Mouse (Mus musculus) liver, postnatal 0 days (tissue): ENCODE data around the gene Sorl1. TPM values are rescaled to one million over a fixed set of nuclear protein-coding genes. Genes with fewer than 3 reads are reported as not detected.

Experiments
- ATAC-seq: fragments of 200-750 bp; cut with Nextera tagmentation; 2 replicates; pipeline ENCODE4 v1.8.0; 2017; ENCODE audit warnings: mild to moderate bottlenecking, moderate library complexity
- DNase-seq: peaks from one replicate; pipeline ENCODE4 v3.0.0-alpha.2; 2016
- H3K27ac ChIP-seq: fragments of 300-500 bp; sonication (generic); 2 replicates; pipeline ENCODE4 v1.5.1; 2014; ENCODE audit warnings: antibody characterized with exemption, moderate library complexity, mild to moderate bottlenecking, low read depth
- H3K27me3 ChIP-seq: fragments of 300-500 bp; sonication (generic); 2 replicates; pipeline ENCODE4 v1.6.1; 2014; ENCODE audit warnings: low read length, control low read depth, mixed read lengths; ENCODE audit not compliant: insufficient read depth
- H3K36me3 ChIP-seq: fragments of 300-500 bp; sonication (generic); replicated peaks from 2 replicates; pipeline ENCODE4 v1.6.1; 2014; ENCODE audit warnings: mild to moderate bottlenecking, control low read depth, low read length, moderate library complexity, mixed read lengths; ENCODE audit not compliant: insufficient read depth
- H3K4me1 ChIP-seq: fragments of 300-500 bp; sonication (generic); 2 replicates; pipeline ENCODE4 v1.6.1; 2014; ENCODE audit warnings: antibody characterized with exemption, mild to moderate bottlenecking, control low read depth; ENCODE audit not compliant: insufficient read depth
- H3K4me2 ChIP-seq: fragments of 300-500 bp; sonication (generic); 2 replicates; pipeline ENCODE4 v1.6.1; 2014; ENCODE audit warnings: low read depth, mild to moderate bottlenecking, low read length, moderate library complexity, mixed read lengths
- H3K4me3 ChIP-seq: fragments of 300-500 bp; sonication (generic); 2 replicates; pipeline ENCODE4 v1.5.1; 2014; ENCODE audit warnings: low read depth, low read length
- H3K9ac ChIP-seq: fragments of 300-500 bp; sonication (generic); replicated peaks from 2 replicates; pipeline ENCODE4 v1.6.1; 2014; ENCODE audit warnings: mild to moderate bottlenecking, moderate library complexity
- H3K9me3 ChIP-seq: fragments of 300-500 bp; sonication (generic); 2 replicates; pipeline ENCODE4 v1.6.1; 2016; ENCODE audit warnings: mild to moderate bottlenecking, control low read depth, low read length, mixed read lengths
- CTCF ChIP-seq: sonication (generic); IDR thresholded peaks from 2 replicates; pipeline ENCODE4 v1.5.1; 2016; ENCODE audit warnings: antibody characterized with exemption, low read depth
- EP300 ChIP-seq: IDR thresholded peaks from 2 replicates; pipeline ENCODE4 v1.6.1; 2016; ENCODE audit warnings: antibody characterized with exemption, low read depth, mild to moderate bottlenecking
- WGBS: fragments of 180-500 bp; shearing (Covaris S2); extraction: QIAGEN DNeasy Blood & Tissue Kit; methylation state at CpG from one replicate; pipeline ENCODE4 v1.1.7; 2014; ENCODE audit not compliant: insufficient replicate concordance; 5-methylcytosine and 5-hydroxymethylcytosine counted together
- polyA plus RNA-seq: library from polyadenylated mRNA; unstranded; fragments of >200 nt; fragmentation: Nextera tagmentation; extraction: Ambion mirVana; gene quantifications from 2 replicates; pipeline ENCODE4 v1.2.1, GENCODE M21; 2015

Sorl1 gene
- polyA plus RNA-seq: 1.5 and 3.0 TPM in 2 replicates

DNA sequence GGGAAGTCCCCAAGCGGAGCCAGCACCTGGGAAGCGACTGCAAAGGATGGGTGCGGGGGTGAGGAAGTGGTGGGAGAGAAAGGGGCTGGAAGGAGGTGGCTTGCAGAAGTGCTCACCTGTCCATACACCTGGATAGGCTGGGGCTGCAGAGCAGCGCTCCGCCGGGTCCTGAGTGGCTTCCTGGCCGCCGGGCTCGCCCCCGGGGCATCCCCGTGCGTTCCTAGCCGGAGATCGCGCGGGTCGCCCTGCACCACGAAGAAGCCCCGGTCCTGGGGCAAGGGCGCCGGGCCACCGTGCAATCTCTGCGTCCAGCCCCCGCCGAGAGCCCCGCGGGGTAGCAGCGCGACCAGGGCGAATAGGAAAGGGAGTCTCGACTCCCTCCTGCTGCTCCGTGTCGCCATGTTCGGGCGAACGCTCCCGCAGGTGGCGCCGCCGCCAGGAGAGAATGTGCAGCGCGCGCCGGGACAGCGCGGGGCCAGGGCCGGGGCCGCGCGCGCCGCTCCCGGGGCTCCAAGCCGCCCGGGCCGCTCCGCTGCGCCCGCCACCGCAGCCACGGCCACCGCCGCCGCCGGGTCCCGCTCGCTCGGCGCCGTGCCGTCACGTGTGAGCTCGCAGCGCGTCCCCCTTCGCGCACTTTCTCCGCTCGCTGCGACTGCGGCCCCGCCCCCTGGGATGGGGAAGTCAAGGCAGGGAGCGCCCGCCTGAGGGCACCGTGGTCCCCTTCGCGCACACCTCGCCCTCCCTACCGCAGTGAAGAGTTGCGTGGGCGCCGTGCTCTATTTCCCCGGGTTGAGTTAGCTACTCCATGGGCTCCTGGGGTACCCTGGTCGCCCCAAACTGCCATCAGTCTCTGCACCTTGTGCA is at the start of gene Sorl1:
Sorl1 (minus strand) TSS at position 585 of the 864 bp plus-strand sequence.
- DNase-seq: peak; percentile 66
- WGBS: 1% methylated on average over 62 of the region's 94 CpGs
- peak within 1 kb of the TSS; percentile 91 for H3K4me2 ChIP-seq
- H3K9ac ChIP-seq: peak within 1 kb of the TSS; percentile 74
- peak within 1 kb of the TSS; percentile 65 for H3K4me3 ChIP-seq
- no peak for TF ChIP-seq EP300
- TF ChIP-seq CTCF: peak; percentile 39
- peak; percentile 59 for ATAC-seq
- peak within 1 kb of the TSS; percentile 64 for H3K27ac ChIP-seq
- no peaks in the 10 kb centered on the region for H3K36me3 ChIP-seq
- no peaks in the 10 kb centered on the region for H3K9me3 ChIP-seq
- H3K4me1 ChIP-seq: peaks cover 15% of the 10 kb centered on the region
- H3K27me3 ChIP-seq: peaks cover 13% of the 10 kb centered on the region; the same call in 1 of the 2 replicates

DNA sequence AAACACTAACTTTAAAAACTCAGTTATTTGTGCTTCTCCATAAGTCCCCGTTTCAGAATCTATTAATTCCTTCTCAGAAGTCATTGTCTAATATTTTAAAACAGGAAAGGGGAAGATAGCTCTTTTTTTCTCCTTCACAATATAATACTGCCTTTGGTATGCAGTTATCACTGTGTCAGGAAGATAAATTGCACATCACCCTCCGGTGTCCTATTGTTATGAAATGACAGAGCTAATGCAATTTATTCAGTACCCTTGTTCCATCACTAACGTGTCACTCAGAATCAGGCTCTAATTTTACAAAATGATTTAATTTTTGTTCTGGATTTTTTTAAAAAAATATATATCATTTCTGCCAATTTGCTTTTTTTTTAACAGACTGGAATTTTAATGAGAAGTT is 49.7 kb upstream of the Sorl1 start:
- no peaks in the 10 kb centered on the region for H3K36me3 ChIP-seq
- H3K27me3 ChIP-seq: no peaks in the 10 kb centered on the region
- TF ChIP-seq EP300 (no peak), CTCF (no peak)
- DNase-seq (no peak), ATAC-seq (no peak)
- no peak overlapping the region for H3K27ac ChIP-seq
- no peak overlapping the region for H3K4me3 ChIP-seq
- H3K9me3 ChIP-seq: no peaks in the 10 kb centered on the region
- 66% methylated on average over 3 of the region's 3 CpGs for WGBS
- no peak overlapping the region for H3K9ac ChIP-seq
- H3K4me2 ChIP-seq: no peak overlapping the region
- H3K4me1 ChIP-seq: no peaks in the 10 kb centered on the region

DNA sequence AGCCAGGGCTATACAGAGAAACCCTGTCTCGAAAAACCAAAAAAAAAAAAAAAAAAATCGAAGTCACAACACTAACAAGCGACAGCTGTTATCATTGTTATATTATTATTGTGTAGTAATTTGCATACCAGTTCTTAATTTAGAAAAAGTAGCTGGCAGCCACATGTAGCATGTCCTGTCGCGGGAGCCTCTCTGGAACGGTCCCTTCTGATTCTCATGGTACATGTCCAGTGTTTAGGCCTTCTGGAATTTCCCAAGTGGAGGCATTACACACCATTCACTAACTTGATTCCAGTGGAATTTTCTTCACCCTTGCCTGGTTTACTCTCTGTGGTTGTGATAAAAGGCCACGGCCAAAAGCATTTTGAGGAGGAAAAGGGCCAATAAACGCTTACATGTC is 45.4 kb upstream of the Sorl1 start:
- Histone ChIP-seq H3K27ac (no peak overlapping the region), H3K9ac (no peak overlapping the region), H3K4me3 (no peak overlapping the region), H3K36me3 (no peaks in the 10 kb centered on the region), H3K9me3 (no peaks in the 10 kb centered on the region), H3K27me3 (no peaks in the 10 kb centered on the region), H3K4me2 (no peak overlapping the region), H3K4me1 (no peaks in the 10 kb centered on the region)
- TF ChIP-seq CTCF (no peak), EP300 (no peak)
- ATAC-seq (no peak), DNase-seq (no peak)
- 71% methylated on average over 8 of the region's 8 CpGs for WGBS

DNA sequence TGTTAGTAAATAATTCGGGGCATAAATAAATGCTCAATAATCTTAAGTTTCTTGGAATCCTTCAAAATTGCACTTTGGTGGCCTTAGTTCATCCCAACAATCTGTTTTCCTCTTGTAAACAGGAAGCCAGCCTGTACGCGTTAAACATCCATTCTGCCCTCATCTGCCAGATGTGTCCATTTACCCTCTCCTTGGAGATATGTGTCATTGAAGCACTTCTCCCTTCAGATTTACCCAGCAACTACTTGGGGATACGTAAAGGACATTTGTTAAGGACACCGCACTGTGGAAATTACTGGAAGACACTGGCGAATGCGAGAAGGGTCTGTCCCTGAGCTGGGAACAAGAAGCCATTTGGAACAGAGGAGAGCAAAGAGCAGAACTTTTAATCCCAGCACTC is 44.9 kb upstream of the Sorl1 start:
- Histone ChIP-seq H3K36me3 (no peaks in the 10 kb centered on the region), H3K9ac (no peak overlapping the region), H3K4me2 (no peak overlapping the region), H3K27me3 (no peaks in the 10 kb centered on the region), H3K9me3 (no peaks in the 10 kb centered on the region), H3K4me3 (no peak overlapping the region), H3K4me1 (no peaks in the 10 kb centered on the region), H3K27ac (no peak overlapping the region)
- TF ChIP-seq EP300 (no peak), CTCF (no peak)
- WGBS: 83% methylated on average over 7 of the region's 7 CpGs
- DNase-seq (no peak), ATAC-seq (no peak)

DNA sequence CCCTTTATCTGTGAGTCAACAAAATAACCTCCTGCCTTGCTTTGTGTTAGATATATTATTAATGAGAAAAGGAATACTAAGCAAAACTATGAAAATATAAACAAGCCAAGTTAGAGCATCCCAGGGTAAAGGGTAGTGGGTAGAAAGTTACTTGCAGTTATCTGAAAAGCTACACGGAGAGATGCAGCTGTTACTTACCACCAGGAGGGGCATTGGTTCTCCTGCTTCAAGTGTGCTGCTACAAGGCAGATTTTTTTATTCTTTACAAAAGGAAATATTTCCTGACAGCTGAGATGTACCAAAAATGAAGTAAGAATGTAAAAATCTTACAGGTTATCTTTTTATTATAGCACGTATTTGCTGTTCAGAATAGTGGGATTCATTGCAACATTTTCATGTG is 40.8 kb upstream of the Sorl1 start:
- Histone ChIP-seq H3K4me3 (no peak overlapping the region), H3K36me3 (no peaks in the 10 kb centered on the region), H3K27me3 (no peaks in the 10 kb centered on the region), H3K9me3 (no peaks in the 10 kb centered on the region), H3K9ac (no peak overlapping the region), H3K4me1 (no peaks in the 10 kb centered on the region), H3K4me2 (no peak overlapping the region), H3K27ac (no peak overlapping the region)
- no peak for DNase-seq
- TF ChIP-seq EP300 (no peak), CTCF (no peak)
- 69% methylated on average over 2 of the region's 2 CpGs for WGBS
- no peak for ATAC-seq

DNA sequence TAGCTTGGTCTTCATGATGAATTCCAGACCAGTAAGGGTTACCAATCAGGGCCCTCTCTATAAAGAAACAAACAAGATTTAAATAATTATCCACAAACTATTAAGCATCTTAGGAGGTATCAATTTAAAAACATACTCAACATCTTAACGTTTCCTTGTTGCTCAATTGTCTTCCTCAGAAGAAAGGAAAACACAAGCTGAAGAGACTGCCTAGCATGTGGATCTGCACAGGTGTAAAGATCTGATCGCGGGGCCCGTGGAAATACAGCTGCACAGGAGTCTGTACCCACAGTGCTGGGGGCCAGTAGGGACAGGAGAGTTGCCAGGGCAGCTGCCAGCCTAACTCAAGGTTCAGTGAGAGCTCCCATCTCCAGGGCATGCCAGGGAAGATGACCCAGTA is 38.9 kb upstream of the Sorl1 start:
- TF ChIP-seq EP300 (no peak), CTCF (no peak)
- no peak overlapping the region for H3K4me3 ChIP-seq
- H3K27ac ChIP-seq: no peak overlapping the region
- no peak overlapping the region for H3K4me2 ChIP-seq
- DNase-seq (no peak), ATAC-seq (no peak)
- no peaks in the 10 kb centered on the region for H3K4me1 ChIP-seq
- H3K9me3 ChIP-seq: no peaks in the 10 kb centered on the region
- no peak overlapping the region for H3K9ac ChIP-seq
- 85% methylated on average over 4 of the region's 4 CpGs for WGBS
- no peaks in the 10 kb centered on the region for H3K36me3 ChIP-seq
- no peaks in the 10 kb centered on the region for H3K27me3 ChIP-seq
